Mouse (Mus musculus): ENCODE measurements around the gene Trip4.
"Not testable (repeated sequence)": the region's sequence is repeated elsewhere in the genome, so short reads cannot be mapped to it uniquely, and the experiment has no call there.

Trip4 gene

GRCm38 (mm10) chr9:65791846-65792245 lies 116.7 kb downstream of the Trip4 start:
- DNase-seq = no peak

- no peak for DNase-seq
Measured at GRCm38 (mm10) chr9:65791106-65791505, 117.5 kb downstream of the Trip4 start.

DNA sequence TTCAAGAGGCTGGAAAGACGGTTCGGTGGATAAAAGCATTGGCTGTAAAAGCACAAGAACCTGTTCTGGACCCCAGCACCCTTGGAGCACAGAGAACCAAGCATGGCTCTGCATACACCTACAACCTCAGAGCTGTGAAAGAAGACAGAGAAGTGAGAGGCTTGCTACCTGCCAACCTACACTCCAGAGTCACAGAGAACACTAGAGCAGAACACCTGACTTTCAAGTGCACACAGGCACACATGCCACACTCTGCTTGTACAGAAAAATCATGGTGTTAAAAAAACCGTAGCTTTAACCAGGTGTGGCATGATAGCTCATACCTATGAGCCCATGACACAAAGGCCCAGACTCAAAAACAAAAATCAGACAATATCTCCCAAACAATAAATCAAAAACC lies 118.8 kb downstream of the Trip4 start:
- no peak for DNase-seq

GRCm38 (mm10) chr9:65788556-65788955 lies 120.0 kb downstream of the Trip4 start:
- no peak for DNase-seq

DNA sequence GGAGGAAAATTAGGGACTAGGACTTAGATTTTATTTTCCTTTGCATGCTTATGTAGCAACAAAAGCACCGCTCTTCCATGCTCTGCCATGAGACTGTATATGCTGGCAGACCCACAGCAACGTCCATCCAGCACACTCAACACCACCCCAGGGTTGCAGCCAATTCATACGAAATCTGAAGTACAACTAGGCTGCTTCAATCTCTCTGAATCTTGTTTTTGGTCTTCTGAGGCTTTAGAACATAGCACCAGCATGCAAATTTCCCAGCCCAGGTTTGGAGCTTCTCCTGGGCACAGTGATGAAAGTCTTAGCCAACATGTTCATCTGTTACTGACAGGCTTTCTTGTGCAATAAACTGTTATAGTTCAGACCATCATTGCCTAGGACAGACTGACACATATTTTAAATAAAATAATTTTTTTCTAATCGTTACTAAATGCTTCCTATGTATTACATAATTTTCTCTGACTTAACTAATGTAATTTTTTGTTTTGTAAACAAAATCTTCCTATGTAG lies 120.7 kb downstream of the Trip4 start:
- DNase-seq = no peak

DNA sequence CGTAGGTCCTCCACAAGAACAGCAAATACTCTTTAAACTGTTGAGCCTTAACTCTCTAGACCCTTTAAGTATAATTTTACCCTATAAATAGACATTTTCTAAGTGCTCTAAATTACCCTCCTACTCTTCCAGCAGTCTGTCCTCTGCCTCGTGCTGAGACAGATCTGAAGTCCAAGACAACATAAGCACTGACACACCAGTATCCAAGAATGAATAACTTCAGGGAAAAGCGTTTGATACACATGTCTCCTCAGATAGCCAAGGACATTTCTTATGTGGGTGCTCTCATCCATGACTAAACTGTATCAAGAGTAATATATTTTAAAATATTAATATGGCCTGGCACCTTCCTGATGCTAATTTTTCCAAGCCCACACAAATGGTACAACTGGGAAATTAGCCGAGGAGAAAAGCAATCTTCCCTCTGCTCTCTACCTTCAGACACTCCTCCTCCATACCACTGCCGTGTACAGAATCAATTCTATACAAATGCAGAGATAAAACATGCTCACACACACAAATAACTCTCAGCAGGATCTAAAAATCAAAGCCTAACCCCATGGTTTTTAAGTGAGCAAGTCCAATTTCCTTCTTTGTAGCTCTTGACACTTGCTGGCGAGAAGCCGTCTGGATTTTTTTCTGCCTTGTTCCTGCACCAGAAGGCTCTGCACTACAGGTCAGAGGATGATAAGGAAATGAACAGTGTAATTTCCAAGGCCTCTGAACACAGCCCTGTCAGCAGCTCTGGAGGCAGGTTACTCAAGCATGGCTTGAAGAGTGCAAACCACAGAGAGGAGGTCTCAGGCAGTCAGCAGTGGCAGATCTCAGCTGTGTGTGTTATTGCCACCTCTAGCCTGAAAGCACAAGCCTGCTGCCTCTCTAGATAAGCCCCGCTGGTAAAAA lies 121.5 kb downstream of the Trip4 start:
- peak; percentile 76 for DNase-seq

- DNase-seq = no peak
Measured at GRCm38 (mm10) chr9:65785772-65786368, 122.7 kb downstream of the Trip4 start.

GRCm38 (mm10) chr9:65779619-65780018 lies 129.0 kb downstream of the Trip4 start:
- DNase-seq = not testable (repeated sequence)

All from cerebellum, adult 9-11 months (tissue).